Mouse (Mus musculus): ENCODE measurements around the gene Gorasp1. TPM values are rescaled to one million over a fixed set of nuclear protein-coding genes. Genes with fewer than 3 reads are reported as not detected.

Gorasp1 gene
- polyA plus RNA-seq (2012; rRNA removed): 12.7 and 12.8 TPM in 2 replicates

GRCm38 (mm10) chr9:119937005-119937773 lies at the start of gene Gorasp1, which contains the start of gene Ttc21a:
TSS of gene Gorasp1 (minus strand) at chr9:119937565.
TSS of gene Ttc21a (plus strand) at chr9:119937606.

GRCm38 (mm10) chr9:119984536-119985011 lies 47.2 kb upstream of the Gorasp1 start, which contains the start of gene Csrnp1:
TSS of gene Csrnp1 (minus strand) at chr9:119984658.

GRCm38 (mm10) chr9:119894339-119895009 lies 42.9 kb downstream of the Gorasp1 start, which contains the start of gene Wdr48:
TSS of gene Wdr48 (plus strand) at chr9:119894878.

Other genes starting within 250 kb of the Gorasp1 start
- not detected in 2 replicates for gene Scn10a, start 218.2 kb downstream of the Gorasp1 start, polyA plus RNA-seq (2012; rRNA removed)
- gene Scn11a, start 112.1 kb downstream of the Gorasp1 start, polyA plus RNA-seq (2012; rRNA removed): not detected in 2 replicates
- 9.3 and 13.2 TPM in 2 replicates for gene Wdr48, start 42.7 kb downstream of the Gorasp1 start, polyA plus RNA-seq (2012; rRNA removed)
- gene Ttc21a, start within 50 bp of the Gorasp1 start, polyA plus RNA-seq (2012; rRNA removed): 0.03 and 0.04 TPM in 2 replicates
- gene Csrnp1, start 47.1 kb upstream of the Gorasp1 start, polyA plus RNA-seq (2012; rRNA removed): 12.8 and 25.8 TPM in 2 replicates
- 0.50 and 0.57 TPM in 2 replicates for gene Xirp1, start 86.0 kb upstream of the Gorasp1 start, polyA plus RNA-seq (2012; rRNA removed)
- gene Cx3cr1, start 132.3 kb upstream of the Gorasp1 start, polyA plus RNA-seq (2012; rRNA removed): 2.4 and 2.7 TPM in 2 replicates
- 0.06 and 0.15 TPM in 2 replicates for gene Ccr8, start 154.5 kb upstream of the Gorasp1 start, polyA plus RNA-seq (2012; rRNA removed)
- 14.6 and 19.7 TPM in 2 replicates for gene Slc25a38, start 172.8 kb upstream of the Gorasp1 start, polyA plus RNA-seq (2012; rRNA removed)
- gene Rpsa, start 190.1 kb upstream of the Gorasp1 start, polyA plus RNA-seq (2012; rRNA removed): 1,902 and 2,484 TPM in 2 replicates
- not detected in 2 replicates for gene Mobp, start 212.1 kb upstream of the Gorasp1 start, polyA plus RNA-seq (2012; rRNA removed)

Data from stomach, adult 2 months (tissue).